Mouse (Mus musculus) midbrain, embryonic 12.5 days (tissue): ENCODE data around the gene Olfr685. TPM values are rescaled to one million over a fixed set of nuclear protein-coding genes. Genes with fewer than 3 reads are reported as not detected.

Experiments
- polyA plus RNA-seq: library from polyadenylated mRNA; unstranded; fragments of >200 nt; fragmentation: Nextera tagmentation; extraction: Ambion mirVana; gene quantifications from 2 replicates; pipeline ENCODE4 v1.2.1, GENCODE M21; 2016

Olfr685 gene
- polyA plus RNA-seq, 1 experiment from 2014 or later: not detected

Other genes starting within 250 kb of the Olfr685 start
- not detected in 2 replicates for gene Olfr670, start 223.4 kb downstream of the Olfr685 start, polyA plus RNA-seq
- not detected in 2 replicates for gene Olfr671, start 206.9 kb downstream of the Olfr685 start, polyA plus RNA-seq
- gene Olfr672, start 184.0 kb downstream of the Olfr685 start, polyA plus RNA-seq: not detected in 2 replicates
- not detected in 2 replicates for gene Olfr675, start 157.6 kb downstream of the Olfr685 start, polyA plus RNA-seq
- gene Olfr676, start 153.3 kb downstream of the Olfr685 start, polyA plus RNA-seq: not detected in 2 replicates
- gene Olfr677, start 134.6 kb downstream of the Olfr685 start, polyA plus RNA-seq: not detected in 2 replicates
- not detected in 2 replicates for gene Olfr678, start 121.5 kb downstream of the Olfr685 start, polyA plus RNA-seq
- gene Olfr679, start 104.8 kb downstream of the Olfr685 start, polyA plus RNA-seq: not detected in 2 replicates
- gene Olfr680-ps1, start 93.2 kb downstream of the Olfr685 start, polyA plus RNA-seq: not detected in 2 replicates
- gene Olfr681, start 69.2 kb downstream of the Olfr685 start, polyA plus RNA-seq: not detected in 2 replicates
- not detected in 2 replicates for gene Olfr683, start 39.0 kb downstream of the Olfr685 start, polyA plus RNA-seq
- not detected in 2 replicates for gene Olfr684, start 22.4 kb downstream of the Olfr685 start, polyA plus RNA-seq
- not detected in 2 replicates for gene Olfr686, start 21.5 kb upstream of the Olfr685 start, polyA plus RNA-seq
- not detected in 2 replicates for gene Olfr688, start 102.1 kb upstream of the Olfr685 start, polyA plus RNA-seq
- gene Olfr689, start 125.2 kb upstream of the Olfr685 start, polyA plus RNA-seq: not detected in 2 replicates
- not detected in 2 replicates for gene Olfr690, start 148.1 kb upstream of the Olfr685 start, polyA plus RNA-seq
- not detected in 2 replicates for gene Olfr691, start 156.3 kb upstream of the Olfr685 start, polyA plus RNA-seq
- not detected in 2 replicates for gene Olfr692, start 182.2 kb upstream of the Olfr685 start, polyA plus RNA-seq
- not detected in 2 replicates for gene Gm5901, start 189.0 kb upstream of the Olfr685 start, polyA plus RNA-seq
- gene Fam160a2, start 214.0 kb upstream of the Olfr685 start, polyA plus RNA-seq: 41.8 and 46.2 TPM in 2 replicates
- 0.17 TPM in 1 of 2 replicates, not detected in the other for gene Cnga4, start 218.6 kb upstream of the Olfr685 start, polyA plus RNA-seq
- gene Cckbr, start 239.7 kb upstream of the Olfr685 start, polyA plus RNA-seq: 0.17 and 0.29 TPM in 2 replicates